Mouse (Mus musculus) mesoderm, embryonic 11.5 days (tissue): ENCODE results near the gene Zbtb26.

Source experiments
- DNase-seq: peaks from one replicate; pipeline ENCODE4 v3.0.0-alpha.2; 2012; ENCODE audit warnings: low read depth, low spot score

The Zbtb26 gene

GRCm38 (mm10) chr2:37442611-37443591, at the start of gene Zbtb26, which contains the start of the genes Zbtb6 and Rabgap1:
TSS of gene Zbtb26 (minus strand) at chr2:37443135.
TSS of gene Zbtb6 (minus strand) at chr2:37443171.
TSS of gene Rabgap1 (plus strand) at chr2:37443279.
- DNase-seq = peak; percentile 98

DNA sequence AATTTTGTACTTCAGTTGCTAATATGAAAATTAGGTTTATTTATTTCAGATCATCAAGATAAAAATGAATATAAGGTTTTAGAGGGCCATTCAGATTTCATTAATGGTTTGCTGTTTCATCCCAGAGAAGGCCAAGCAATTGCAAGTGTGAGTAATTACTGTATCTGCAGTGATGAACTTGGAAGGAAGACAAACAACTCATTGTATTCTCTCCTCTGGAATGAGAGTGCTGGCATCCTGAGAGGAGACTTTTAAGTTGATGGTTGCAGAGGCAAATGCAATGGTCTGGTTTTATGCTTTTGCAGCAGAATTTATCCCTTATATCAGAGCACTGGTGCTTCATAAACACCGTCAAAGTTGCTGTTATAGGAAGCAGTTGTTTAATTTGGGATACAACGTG, 46.0 kb upstream of the Zbtb26 start:
- no peak for DNase-seq

DNA sequence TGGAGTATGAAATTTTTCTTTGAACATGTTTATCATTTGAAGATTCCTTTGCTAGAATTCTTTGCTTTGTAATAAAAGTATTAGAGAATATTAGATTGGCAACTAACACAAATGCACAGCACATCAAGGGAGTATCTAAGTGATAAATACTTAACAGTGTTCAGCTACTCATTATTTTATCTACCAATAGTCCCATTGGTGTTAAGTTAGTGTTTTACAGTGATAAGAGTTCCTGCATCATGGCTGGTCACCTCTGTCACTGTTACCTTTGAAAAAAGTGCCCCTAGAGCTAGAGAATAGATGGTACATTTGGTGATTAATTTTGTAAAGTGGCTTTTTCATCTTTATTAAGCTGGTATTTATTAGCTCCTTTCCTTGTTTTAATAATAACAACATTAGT, 43.5 kb upstream of the Zbtb26 start:
- no peak for DNase-seq

DNA sequence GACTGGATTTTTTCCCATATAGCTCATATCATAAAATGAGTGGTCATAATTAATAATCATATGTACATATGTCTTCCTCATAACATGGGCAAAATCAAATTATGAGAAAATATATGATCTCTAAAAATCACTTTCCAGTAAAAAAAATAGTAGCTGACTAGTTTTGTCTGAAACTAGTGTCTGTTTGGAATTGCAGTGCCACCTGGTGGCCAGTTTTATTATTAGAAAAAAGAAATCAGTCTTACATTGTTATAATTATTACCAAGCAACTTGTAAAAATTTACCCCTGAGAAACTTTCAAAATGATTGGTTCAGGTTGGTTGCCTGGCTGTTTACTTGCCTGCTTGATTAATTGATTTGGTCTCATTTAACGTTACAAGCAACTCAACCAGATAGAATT, 42.4 kb upstream of the Zbtb26 start:
- DNase-seq = peak; percentile 41

DNA sequence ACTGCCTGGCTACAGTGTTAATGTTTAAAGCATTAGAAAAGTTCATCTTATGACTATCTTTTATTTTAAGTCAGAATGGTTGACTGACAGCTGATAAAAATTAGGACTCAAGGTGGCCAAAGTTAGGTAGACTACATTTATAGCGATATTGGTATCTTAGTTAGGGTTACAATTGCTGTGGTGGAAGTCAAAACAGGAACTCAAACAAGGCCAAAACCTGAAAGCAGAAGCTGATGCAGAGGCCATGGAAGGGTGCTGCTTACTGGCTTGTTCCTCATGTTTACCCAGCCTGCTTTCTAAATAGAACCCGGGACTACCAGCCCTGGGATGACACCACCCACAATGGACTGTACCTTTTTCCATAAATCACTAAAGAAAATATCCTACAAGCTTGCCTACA, 41.2 kb upstream of the Zbtb26 start:
- DNase-seq = no peak

GRCm38 (mm10) chr2:37480039-37480438, 37.1 kb upstream of the Zbtb26 start:
- DNase-seq = no peak

DNA sequence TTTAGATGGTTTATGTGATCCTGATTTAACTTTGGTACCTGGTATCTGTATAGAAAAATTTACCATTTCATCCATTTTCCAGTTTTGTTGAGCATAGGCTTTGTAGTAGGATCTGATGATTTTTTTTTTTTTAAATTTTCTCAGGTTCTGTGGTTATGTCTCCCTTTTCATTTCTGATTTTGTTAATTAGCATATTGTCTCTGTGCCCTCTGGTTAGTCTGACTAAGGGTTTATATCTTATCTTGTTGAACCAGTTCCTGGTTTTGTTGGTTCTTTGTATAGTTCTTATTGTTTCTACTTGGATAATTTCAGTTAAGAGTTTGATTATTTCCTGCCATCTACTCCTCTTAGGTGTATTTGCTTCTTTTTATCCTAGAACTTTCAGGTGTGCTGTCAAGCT, 36.6 kb upstream of the Zbtb26 start:
- no peak for DNase-seq

GRCm38 (mm10) chr2:37466266-37466665, 23.3 kb upstream of the Zbtb26 start:
- no peak for DNase-seq

GRCm38 (mm10) chr2:37460707-37461106, 17.8 kb upstream of the Zbtb26 start:
- DNase-seq = no peak

DNA sequence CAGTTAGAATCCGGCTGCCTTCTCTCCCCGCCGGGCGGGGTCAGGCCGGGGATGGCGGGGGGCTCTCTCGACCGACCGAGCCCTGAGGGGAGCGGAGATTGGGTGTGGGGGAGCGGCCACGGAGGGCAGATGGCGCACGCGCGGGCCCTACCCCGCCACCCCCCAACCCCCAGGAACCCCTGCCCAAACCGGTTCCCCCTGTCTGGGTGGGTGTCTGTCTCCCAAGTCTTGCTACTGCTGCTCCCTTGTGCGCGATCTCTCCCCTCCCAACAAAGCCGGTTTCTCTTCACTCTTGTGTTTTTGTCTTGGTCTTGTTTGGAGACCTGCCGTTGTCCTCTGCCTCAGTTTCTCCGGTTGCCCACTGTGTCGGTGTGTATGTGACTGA, 9.4 kb upstream of the Zbtb26 start:
- DNase-seq = no peak

DNA sequence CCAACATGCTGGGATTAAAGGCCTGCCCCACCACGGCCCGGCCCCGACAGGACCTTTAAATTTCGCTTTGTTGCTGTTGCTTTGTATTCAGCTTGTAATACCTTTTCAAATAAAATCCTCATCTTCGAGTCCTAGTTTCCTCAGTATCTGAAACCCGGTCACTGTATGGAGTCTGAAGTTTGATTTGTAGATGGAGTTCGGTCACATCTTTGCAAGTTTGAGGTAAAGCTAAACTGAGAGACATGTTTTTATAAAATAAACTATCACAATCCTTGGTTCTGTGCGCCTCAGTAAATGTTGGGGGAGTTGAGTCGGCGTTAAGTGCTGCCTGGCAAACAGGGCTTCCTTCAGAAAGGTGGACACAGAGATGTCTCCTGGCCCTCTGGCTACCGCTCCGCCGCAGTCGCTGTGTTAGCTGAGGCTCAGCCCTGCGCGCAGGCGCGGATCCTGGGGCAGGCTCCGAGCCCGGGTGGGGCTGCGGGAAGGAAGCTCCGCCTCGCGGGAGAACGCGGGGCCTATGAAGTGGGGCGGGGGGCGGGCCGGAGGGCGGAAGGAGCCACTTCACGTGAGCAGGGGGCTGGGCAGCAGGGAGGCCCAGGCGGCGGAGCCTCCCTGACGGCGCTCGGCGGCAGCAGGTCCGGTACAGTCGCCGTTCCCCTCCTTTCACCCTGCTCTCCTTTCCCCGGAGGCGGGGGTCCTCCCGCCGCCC, 8.9 kb upstream of the Zbtb26 start:
- peak; percentile 96 for DNase-seq

DNA sequence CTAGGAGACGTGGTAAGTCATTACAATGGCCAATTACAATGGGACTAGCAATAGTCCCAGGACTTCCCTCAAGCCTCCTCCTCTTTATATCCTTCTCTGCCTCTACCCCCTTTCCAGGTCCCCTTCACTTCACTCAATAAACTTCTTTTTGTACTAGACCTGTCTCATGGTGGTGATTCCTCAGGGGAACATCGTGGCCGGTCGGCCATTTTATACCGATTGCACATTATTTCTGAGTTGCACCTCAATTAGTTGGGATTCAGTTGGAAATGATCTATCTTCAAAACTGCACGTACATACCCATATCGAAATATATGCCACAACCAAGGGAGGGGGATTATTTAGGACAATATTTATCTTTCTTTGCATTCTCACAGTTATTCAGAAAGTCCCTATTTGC, 11.3 kb downstream of the Zbtb26 start:
- DNase-seq = peak; percentile 30

- DNase-seq = peak; percentile 87
Measured at GRCm38 (mm10) chr2:37430593-37431464, 12.1 kb downstream of the Zbtb26 start.

- no peak for DNase-seq
Measured at GRCm38 (mm10) chr2:37423671-37424070, 19.3 kb downstream of the Zbtb26 start.

GRCm38 (mm10) chr2:37422306-37423304, 20.3 kb downstream of the Zbtb26 start, which contains the start of gene Rc3h2:
TSS of gene Rc3h2 (minus strand) at chr2:37422903.
- DNase-seq = peak; percentile 99

DNA sequence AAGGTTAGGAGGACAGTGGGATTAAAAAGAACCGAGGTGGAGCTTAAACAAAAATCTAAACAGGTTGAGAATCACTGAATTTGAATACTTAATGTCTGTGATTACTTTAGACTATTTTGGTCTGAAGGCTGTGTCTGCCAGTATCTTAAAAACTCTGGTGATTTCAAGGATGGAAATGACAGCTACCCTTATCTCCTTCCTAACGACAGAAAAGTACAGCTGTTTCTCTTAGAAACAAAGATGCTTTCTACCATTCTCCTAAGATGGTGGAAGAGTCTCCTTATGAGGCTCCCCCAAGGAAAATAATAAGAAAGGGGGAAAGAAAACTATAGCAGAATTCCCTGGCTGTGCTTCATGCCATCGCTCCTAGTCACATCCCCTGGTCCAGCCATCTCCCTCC, 21.0 kb downstream of the Zbtb26 start:
- no peak for DNase-seq

GRCm38 (mm10) chr2:37395539-37395938, 47.4 kb downstream of the Zbtb26 start:
- DNase-seq = no peak

- no peak for DNase-seq
Measured at GRCm38 (mm10) chr2:37382921-37383320, 60.0 kb downstream of the Zbtb26 start.
